Mouse (Mus musculus) midbrain, embryonic 14.5 days (tissue): ENCODE results near the gene Csnk1d. TPM values are rescaled to one million over a fixed set of nuclear protein-coding genes. Genes with fewer than 3 reads are reported as not detected.
A peak's percentile ranks its signal among the peaks of the same experiment; 100 is the strongest.

Experiments used
- ATAC-seq: fragments of 200-750 bp; cut with Nextera tagmentation; 2 replicates; pipeline ENCODE4 v1.8.0; 2017; ENCODE audit warnings: moderate number of reproducible peaks, moderate library complexity; ENCODE audit not compliant: low FRiP score, low TSS enrichment
- DNase-seq: peaks from one replicate; pipeline ENCODE4 v3.0.0-alpha.2; 2015
- H3K27ac ChIP-seq: fragments of 300-500 bp; sonication (generic); replicated peaks from 2 replicates; pipeline ENCODE4 v1.5.1; 2014; ENCODE audit warnings: mild to moderate bottlenecking, low read depth, low read length, moderate library complexity
- H3K27me3 ChIP-seq: fragments of 300-500 bp; sonication (generic); 2 replicates; pipeline ENCODE4 v1.6.1; 2014; ENCODE audit warnings: low read length, control low read depth, mixed read lengths; ENCODE audit not compliant: control insufficient read depth, insufficient read depth
- H3K36me3 ChIP-seq: fragments of 300-500 bp; sonication (generic); 2 replicates; pipeline ENCODE4 v1.6.1; 2014; ENCODE audit warnings: low read length, control low read depth; ENCODE audit not compliant: control insufficient read depth, insufficient read depth
- H3K4me1 ChIP-seq: fragments of 300-500 bp; sonication (generic); 2 replicates; pipeline ENCODE4 v1.6.1; 2014; ENCODE audit warnings: mild to moderate bottlenecking, antibody characterized with exemption, low read length, control low read depth; ENCODE audit not compliant: control insufficient read depth, insufficient read depth
- H3K4me2 ChIP-seq: fragments of 300-500 bp; sonication (generic); 2 replicates; pipeline ENCODE4 v1.6.1; 2014; ENCODE audit warnings: mild to moderate bottlenecking, low read length, moderate library complexity
- H3K4me3 ChIP-seq: fragments of 300-500 bp; sonication (generic); replicated peaks from 2 replicates; pipeline ENCODE4 v1.5.1; 2014; ENCODE audit warnings: low read depth, low read length
- H3K9ac ChIP-seq: fragments of 300-500 bp; sonication (generic); replicated peaks from 2 replicates; pipeline ENCODE4 v1.6.1; 2014; ENCODE audit warnings: mild to moderate bottlenecking, low read length, moderate library complexity
- H3K9me3 ChIP-seq: fragments of 300-500 bp; sonication (generic); 2 replicates; pipeline ENCODE4 v1.6.1; 2016; ENCODE audit warnings: low read length, control low read depth, mixed read lengths; ENCODE audit not compliant: control insufficient read depth
- WGBS: fragments of 180-500 bp; shearing (Covaris S2); extraction: QIAGEN DNeasy Blood & Tissue Kit; methylation state at CpG from one replicate; pipeline ENCODE4 v1.1.7; 2014; 5-methylcytosine and 5-hydroxymethylcytosine counted together
- polyA plus RNA-seq: library from polyadenylated mRNA; unstranded; fragments of >200 nt; fragmentation: Nextera tagmentation; extraction: Ambion mirVana; gene quantifications from 2 replicates; pipeline ENCODE4 v1.2.1, GENCODE M21; 2014

Csnk1d gene
- polyA plus RNA-seq, 1 experiment from 2014 or later, result 85.8 TPM

DNA sequence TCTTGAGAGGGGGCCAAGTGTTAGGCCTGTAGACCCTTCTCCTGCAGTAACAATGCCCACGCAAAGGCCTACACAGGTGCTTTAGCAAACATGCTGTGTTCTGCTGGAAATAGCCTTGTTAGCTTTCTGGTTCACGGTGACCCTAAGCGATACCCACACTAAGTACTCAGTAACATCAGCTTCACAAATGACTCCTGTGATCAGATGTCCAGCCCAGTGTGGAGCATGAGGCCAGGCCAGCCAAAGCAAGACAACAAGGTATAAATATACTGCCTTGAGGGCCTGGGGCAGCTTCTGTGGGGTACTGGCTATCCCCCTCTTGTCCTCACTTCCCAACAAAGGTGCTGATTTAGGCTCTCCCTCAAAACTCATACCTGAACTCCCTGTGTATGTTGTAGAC, 1.9 kb upstream of the Csnk1d start:
- no peaks in the 10 kb centered on the region for H3K9me3 ChIP-seq
- WGBS, result 91% methylated on average over 3 of the region's 3 CpGs
- H3K9ac ChIP-seq, result no peak overlapping the region
- no peaks in the 10 kb centered on the region for H3K36me3 ChIP-seq
- H3K27me3 ChIP-seq, result no peaks in the 10 kb centered on the region
- no peak overlapping the region; the same call in 1 of the 2 replicates for H3K4me2 ChIP-seq
- no peak for DNase-seq
- peaks cover 32% of the 10 kb centered on the region for H3K4me1 ChIP-seq
- no peak overlapping the region for H3K27ac ChIP-seq
- H3K4me3 ChIP-seq, result no peak overlapping the region
- ATAC-seq, result no peak

GRCm38 (mm10) chr11:120991791-120992190, 661 bp upstream of the Csnk1d start:
- DNase-seq (no peak), ATAC-seq (no peak)
- Histone ChIP-seq H3K4me1 (peaks cover 40% of the 10 kb centered on the region), H3K4me3 (peak overlapping the region; percentile 100), H3K27ac (peak overlapping the region; percentile 99), H3K4me2 (peak overlapping the region; percentile 72), H3K36me3 (peaks cover 4% of the 10 kb centered on the region; the same call in 1 of the 2 replicates), H3K9me3 (no peaks in the 10 kb centered on the region), H3K9ac (peak overlapping the region; percentile 100), H3K27me3 (no peaks in the 10 kb centered on the region)
- whole genome bisulfite sequencing, result 75% methylated on average over 3 of the region's 3 CpGs

DNA sequence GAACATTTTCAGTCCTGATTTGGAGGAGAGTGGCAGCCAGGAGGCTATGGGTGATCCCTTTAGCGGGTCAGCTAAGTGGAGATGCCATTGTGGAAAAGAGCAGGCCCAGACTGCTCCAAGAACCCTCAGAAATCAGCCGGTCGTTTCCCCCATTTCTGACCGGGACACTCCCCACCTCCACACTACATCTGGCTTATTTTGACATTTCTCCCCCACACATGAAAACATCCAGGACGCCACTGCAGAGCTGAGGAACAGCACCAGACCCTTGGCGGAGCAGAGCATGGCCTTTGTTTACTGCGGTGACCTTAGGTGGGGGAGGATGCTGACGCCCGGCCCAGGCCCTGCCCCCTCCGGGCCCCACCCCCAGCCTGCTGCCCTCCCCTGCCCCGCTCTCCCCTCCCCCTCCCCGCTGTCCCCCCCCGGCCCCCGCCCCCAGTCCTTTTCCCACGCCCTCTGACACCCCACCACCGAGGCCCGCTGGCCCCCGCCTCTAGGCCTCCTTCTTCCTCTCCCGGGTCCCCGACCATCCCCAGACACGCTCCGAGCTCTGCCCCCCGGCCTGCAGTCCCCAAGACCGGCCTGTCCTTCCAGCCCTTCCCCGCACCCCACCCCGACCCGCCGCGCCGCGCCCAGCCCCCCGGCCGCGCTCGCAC, 876 bp downstream of the Csnk1d start:
- Histone ChIP-seq H3K36me3 (peaks cover 16% of the 10 kb centered on the region), H3K4me1 (peaks cover 40% of the 10 kb centered on the region), H3K9ac (peak overlapping the region; percentile 100), H3K4me2 (peak overlapping the region; percentile 72), H3K4me3 (peak overlapping the region; percentile 100), H3K27ac (peak overlapping the region; percentile 99), H3K27me3 (no peaks in the 10 kb centered on the region), H3K9me3 (no peaks in the 10 kb centered on the region)
- ATAC-seq (peak; percentile 37), DNase-seq (peak; percentile 43)
- 4% methylated on average over 21 of the region's 35 CpGs for WGBS

GRCm38 (mm10) chr11:120989523-120989922, 1.6 kb downstream of the Csnk1d start:
- H3K27me3 ChIP-seq, result no peaks in the 10 kb centered on the region
- 16% methylated on average over 1 of the region's 1 CpGs for WGBS
- H3K27ac ChIP-seq, result no peak overlapping the region
- ATAC-seq (no peak), DNase-seq (no peak)
- peak overlapping the region; percentile 100 for H3K9ac ChIP-seq
- H3K4me3 ChIP-seq, result peak overlapping the region; percentile 100
- H3K36me3 ChIP-seq, result peaks cover 16% of the 10 kb centered on the region
- H3K4me2 ChIP-seq, result peak overlapping the region; percentile 72
- peaks cover 40% of the 10 kb centered on the region for H3K4me1 ChIP-seq
- H3K9me3 ChIP-seq, result no peaks in the 10 kb centered on the region

DNA sequence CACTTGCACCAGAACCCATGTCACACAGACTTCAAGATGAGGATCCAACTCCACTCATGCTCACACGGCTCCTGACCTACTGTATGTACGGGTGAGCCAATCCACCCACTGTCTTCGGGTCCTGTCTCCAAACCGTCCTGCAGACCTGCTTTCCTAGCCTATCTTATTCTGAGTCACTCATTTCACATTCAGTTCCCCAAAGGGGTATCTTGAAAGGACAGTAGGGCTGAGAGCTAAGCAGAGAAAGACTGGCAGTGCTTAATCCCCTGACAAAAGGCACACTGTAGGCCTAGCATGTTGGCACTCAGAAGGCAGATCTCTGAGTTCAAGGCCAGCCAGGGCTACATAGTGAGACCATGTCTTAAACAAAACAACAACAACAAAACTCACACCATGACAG, 2.7 kb downstream of the Csnk1d start:
- DNase-seq, result no peak
- Histone ChIP-seq H3K9ac (no peak overlapping the region; the same call in 1 of the 2 replicates), H3K27ac (no peak overlapping the region), H3K4me1 (peaks cover 37% of the 10 kb centered on the region), H3K9me3 (no peaks in the 10 kb centered on the region), H3K27me3 (no peaks in the 10 kb centered on the region), H3K36me3 (peaks cover 18% of the 10 kb centered on the region), H3K4me3 (no peak overlapping the region), H3K4me2 (peak overlapping the region; percentile 72)
- 76% methylated on average over 4 of the region's 4 CpGs for WGBS
- ATAC-seq, result no peak

- H3K4me2 ChIP-seq, result 0 out of 2 replicates have a peak overlapping the region, but pooled peaks have one; percentile 72
- H3K9ac ChIP-seq, result no peak overlapping the region
- DNase-seq (no peak), ATAC-seq (no peak)
- peaks cover 26% of the 10 kb centered on the region for H3K36me3 ChIP-seq
- WGBS, result 90% methylated on average over 3 of the region's 3 CpGs
- H3K9me3 ChIP-seq, result no peaks in the 10 kb centered on the region
- H3K27me3 ChIP-seq, result no peaks in the 10 kb centered on the region
- H3K4me1 ChIP-seq, result peaks cover 35% of the 10 kb centered on the region
- no peak overlapping the region for H3K4me3 ChIP-seq
- no peak overlapping the region for H3K27ac ChIP-seq
Observed at GRCm38 (mm10) chr11:120987608-120988007, 3.5 kb downstream of the Csnk1d start.

DNA sequence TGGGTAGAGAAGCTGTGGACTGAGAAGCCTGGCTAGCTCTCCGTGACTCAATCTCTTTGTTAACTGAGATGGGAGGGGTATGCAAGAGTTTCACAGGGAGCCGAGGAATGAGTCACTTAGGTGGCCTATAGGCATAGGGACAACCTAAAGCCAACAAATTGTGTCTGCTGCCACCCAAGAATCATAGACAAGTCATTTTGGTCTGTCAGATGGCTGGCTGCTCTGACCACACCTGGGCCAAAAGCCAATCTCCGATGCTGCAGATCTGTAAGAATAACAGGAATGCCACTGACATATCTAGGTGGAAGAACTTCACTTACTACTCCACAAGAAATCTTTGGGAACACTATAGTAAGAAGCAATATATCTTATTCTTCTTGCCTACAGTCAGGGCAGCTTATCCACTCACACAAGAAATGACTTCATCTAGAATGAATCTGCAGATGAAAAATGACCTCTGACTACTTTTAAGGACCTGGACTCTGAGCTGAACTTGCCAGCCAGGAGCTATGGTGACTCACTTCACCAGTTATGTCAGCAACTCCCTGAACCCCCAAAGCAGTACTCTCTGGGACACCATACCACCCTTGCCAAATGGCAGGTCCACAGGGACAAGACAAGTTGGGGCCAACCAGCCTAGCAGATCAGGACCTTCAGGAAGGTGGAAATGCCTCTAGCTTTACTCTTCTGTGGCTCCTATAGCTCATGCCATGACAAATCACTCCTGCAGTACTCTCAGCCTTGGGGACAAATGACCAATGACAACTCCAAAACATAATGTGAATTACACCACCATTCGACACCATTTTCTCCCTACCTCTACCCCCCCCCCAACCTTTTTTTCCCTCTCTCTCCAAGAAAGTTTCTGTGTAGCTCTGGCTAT, 6.4 kb downstream of the Csnk1d start:
- peaks cover 53% of the 10 kb centered on the region for H3K36me3 ChIP-seq
- H3K4me3 ChIP-seq, result no peak overlapping the region
- no peak for ATAC-seq
- peaks cover 23% of the 10 kb centered on the region for H3K4me1 ChIP-seq
- 72% methylated on average over 4 of the region's 4 CpGs for WGBS
- no peak for DNase-seq
- no peak overlapping the region for H3K4me2 ChIP-seq
- H3K9me3 ChIP-seq, result no peaks in the 10 kb centered on the region
- H3K9ac ChIP-seq, result no peak overlapping the region
- no peak overlapping the region for H3K27ac ChIP-seq
- H3K27me3 ChIP-seq, result no peaks in the 10 kb centered on the region

GRCm38 (mm10) chr11:120982459-120982858, 8.7 kb downstream of the Csnk1d start:
- no peaks in the 10 kb centered on the region for H3K9me3 ChIP-seq
- no peak overlapping the region for H3K9ac ChIP-seq
- H3K4me3 ChIP-seq, result no peak overlapping the region
- no peaks in the 10 kb centered on the region for H3K27me3 ChIP-seq
- H3K4me2 ChIP-seq, result no peak overlapping the region
- DNase-seq, result no peak
- H3K36me3 ChIP-seq, result peaks cover 69% of the 10 kb centered on the region
- no peak overlapping the region for H3K27ac ChIP-seq
- ATAC-seq, result no peak
- 0 out of 2 replicates have a peak, but pooled peaks cover 2% of the 10 kb centered on the region for H3K4me1 ChIP-seq
